Mouse (Mus musculus) right cerebral cortex, postnatal 25 days (tissue): ENCODE measurements at regions not wholly inside any gene's neighbourhood (a gene's known extent, or its start where the extent isn't known, plus 50 kb on each side); places are given as distances from the start of the nearest gene placed in this dataset.

Experiments used
- DNase-seq: peaks from one replicate; pipeline ENCODE4 v3.0.0; 2022

- no peak for DNase-seq
Observed at GRCm38 (mm10) chr3:70384235-70384634, 376.8 kb downstream of the Otol1 start.

GRCm38 (mm10) chr3:70385961-70386360 is 378.5 kb downstream of the Otol1 start:
- DNase-seq: no peak

DNA sequence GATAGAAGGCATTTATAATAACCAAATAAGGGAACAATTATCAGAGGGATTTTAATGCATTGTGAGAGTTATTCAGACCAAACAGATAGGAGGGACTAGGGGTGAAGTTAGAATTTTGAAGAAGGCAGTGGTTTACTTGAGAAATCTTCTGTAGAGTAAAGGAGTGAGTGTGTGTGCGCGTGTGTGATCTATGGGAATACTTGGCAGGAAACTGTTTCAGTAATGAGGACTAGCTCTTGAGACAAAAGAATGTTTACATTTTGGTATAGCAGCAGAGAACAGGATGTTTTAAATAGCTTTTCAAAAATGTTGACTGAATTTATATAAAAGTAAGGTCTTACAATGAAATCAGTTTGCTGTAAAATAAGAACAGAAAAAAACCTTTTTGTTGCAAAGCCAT is 393.8 kb downstream of the Otol1 start:
- DNase-seq: no peak

GRCm38 (mm10) chr3:70406571-70406970 is 399.2 kb downstream of the Otol1 start:
- DNase-seq: no peak

- no peak for DNase-seq
Observed at GRCm38 (mm10) chr3:70418273-70418672, 410.9 kb downstream of the Otol1 start.

DNA sequence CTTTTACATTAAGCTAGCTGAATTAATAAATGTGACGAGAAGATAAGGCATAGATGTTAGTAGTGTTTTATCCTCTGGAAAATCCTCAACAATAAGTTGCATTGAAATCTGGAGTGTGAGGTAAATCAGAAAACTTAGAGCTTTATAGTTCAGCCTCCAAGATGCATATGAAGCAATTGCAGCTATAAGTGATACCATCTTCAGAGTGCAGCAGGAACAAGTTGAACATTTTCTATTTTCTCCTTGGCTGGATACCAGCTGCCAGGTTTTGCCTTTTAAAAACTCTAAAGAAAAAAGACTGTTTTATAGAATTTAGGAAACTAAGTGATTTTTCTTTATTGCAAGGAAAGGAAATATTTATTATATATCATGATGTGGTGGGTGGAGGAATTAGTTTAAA is 414.6 kb downstream of the Otol1 start:
- no peak for DNase-seq

DNA sequence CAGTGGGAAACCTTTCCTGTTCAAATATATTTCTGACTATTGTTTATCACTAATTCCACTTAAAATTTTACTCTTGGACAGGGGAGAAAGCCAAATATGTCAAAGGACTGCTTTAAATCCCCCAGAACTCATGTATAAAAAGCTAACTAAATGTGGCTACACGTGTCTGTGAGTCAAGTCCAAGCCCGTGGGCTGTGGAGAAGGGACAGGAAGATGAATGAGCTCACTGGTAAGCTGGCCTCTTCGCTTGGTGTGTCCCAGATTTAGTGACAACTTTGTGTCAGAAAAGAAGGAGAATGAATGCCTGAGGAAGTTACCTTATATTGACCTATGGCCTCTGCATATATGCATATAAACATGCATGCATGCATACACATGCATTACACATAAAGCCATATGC is 415.3 kb downstream of the Otol1 start:
- DNase-seq: no peak

DNA sequence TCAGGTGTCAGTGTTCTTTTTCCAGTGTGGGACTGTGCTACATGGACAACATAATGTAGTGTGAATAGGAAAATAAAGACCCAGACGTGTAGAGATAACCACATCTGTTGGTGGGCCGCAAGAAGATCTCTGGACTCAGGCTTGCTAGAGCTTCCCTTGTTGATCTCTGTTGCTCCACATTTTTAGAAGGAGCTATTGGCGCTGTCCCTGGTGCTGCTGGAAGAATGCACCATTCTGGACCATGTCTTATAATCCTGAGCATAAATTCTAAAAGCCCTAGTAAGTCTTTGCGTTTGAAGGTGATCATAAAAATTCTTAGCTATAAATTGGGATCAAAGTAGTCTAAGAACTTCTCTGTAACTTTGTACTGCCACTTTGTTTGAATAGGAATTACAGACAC is 429.3 kb downstream of the Otol1 start:
- DNase-seq: no peak

DNA sequence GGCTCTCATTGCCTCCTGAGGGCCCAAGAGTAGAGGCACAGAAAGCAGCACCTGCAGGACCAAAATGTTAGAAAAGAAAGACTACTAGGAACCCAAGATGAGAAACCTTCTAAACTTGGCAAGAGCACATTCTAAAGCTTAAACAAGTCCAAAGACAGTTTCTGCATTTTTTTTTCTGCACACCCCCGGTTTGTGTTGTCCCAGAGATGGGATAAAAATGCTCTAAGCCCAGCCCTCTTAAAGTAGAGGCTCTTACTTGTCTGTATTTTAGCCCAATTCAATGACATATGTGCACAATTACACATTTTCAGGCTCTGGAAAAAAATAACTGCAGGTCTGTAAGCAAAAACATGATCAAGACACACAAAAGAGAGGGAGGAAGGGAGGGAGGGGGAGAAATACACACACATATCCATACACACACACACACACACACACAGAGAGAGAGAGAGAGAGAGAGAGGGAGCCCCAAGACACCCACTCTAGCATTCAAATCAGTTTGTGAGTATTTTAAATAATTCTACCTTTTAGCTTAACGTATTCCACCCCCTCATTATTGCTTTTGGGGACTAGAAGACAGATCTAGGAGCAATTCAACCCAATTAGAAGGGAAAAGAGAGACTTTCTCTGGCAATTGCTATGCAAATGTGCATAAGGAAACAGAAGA is 449.9 kb downstream of the Otol1 start:
- no peak for DNase-seq

DNA sequence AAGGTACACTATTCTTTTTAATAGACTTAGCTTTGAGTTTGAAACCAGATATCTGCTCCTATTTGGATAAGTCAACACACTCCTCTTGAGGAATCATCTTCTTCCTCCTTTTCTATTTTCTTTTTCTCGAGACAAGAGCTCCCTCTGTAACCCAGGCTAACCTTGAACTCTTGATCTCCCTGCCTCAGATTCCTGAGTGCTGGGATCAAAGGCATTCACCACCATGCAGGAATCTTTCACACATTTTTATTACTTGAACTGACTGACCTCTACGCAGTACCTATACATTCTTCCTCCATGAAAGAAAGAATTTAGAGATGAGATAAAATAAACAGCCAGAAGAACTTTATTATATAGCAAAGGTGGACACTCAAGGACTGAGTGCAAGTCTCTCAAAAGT is 453.4 kb downstream of the Otol1 start:
- no peak for DNase-seq

- DNase-seq: no peak
Observed at GRCm38 (mm10) chr3:70463221-70463620, 455.8 kb downstream of the Otol1 start.

DNA sequence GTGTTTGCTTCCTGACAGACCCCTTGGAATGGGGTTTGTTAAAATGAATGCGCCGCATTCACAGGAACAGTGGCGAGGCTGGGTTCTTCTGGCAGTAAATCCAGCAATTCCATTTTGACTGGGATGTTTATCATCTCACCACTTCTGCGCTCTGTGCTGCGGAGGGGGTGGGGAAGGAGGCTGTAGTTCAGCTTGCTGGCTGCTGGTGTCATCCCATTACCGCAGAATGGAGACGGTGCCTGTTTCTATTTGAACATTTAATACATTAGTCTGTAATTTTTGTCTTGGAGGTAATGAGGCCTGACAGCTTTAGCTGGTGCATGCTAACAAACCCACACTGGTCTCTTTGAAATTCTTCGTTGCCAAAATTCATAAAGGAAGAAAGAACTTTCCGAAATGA is 475.1 kb downstream of the Otol1 start:
- DNase-seq: peak; percentile 44

DNA sequence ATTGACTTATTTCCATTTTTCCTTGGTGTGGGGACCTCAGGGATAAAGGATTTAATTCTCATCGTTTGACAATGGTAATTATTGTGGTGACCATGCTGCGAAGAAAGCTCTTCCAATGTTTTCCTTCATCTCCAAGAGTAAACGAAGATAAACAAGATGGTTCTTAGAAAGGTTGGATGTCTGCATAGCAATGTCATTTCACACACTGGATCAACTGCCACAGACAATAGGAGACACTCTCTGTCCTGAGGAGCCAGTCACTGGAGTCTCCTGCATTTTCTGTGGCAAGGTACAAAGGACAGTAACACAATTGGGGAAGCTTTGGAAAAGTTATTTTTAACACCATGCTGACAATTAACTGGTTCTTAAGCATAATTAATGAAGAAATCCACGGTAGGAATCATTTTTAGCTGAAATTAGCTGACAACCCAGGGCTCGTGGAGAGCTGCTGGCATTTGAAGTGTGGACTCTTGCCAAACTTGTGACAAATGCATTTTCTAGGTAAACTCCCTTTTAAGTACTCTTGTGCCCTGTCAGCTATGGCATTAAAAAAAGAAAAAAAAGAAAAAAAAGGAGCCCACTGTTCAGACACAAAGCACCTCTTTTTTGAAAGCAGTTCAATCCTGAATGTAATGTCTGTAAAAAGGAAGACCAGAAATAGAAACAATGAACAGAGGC is 475.8 kb downstream of the Otol1 start:
- DNase-seq: no peak

- no peak for DNase-seq
Observed at GRCm38 (mm10) chr3:70496431-70496830, 489.0 kb downstream of the Otol1 start.

GRCm38 (mm10) chr3:70500245-70500858 is 492.9 kb downstream of the Otol1 start:
- DNase-seq: no peak

- no peak for DNase-seq
Observed at GRCm38 (mm10) chr3:70500991-70501961, 493.9 kb downstream of the Otol1 start.

- no peak for DNase-seq
Observed at GRCm38 (mm10) chr3:70533593-70534321, 526.3 kb downstream of the Otol1 start.

DNA sequence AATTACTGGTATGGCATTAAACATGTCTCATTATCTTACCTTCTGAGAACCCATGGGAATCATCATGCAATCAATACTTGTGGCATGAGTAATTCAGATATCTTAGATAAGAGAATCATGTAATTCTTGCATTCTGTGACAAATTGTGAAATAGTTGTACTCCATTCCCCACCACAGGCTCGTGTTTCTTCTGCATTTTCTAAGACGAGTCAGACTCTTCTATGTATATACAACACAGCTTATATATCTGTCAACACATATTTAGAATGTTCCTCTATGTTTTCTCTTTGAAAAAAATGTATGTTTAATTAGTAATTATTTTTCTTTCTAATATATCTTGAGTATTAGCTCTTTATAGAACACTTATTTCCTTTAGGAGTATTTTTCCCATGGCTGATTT is 527.7 kb downstream of the Otol1 start:
- DNase-seq: no peak

GRCm38 (mm10) chr3:70543911-70544310 is 536.5 kb downstream of the Otol1 start:
- no peak for DNase-seq

GRCm38 (mm10) chr3:70557821-70558220 is 550.4 kb downstream of the Otol1 start:
- no peak for DNase-seq

DNA sequence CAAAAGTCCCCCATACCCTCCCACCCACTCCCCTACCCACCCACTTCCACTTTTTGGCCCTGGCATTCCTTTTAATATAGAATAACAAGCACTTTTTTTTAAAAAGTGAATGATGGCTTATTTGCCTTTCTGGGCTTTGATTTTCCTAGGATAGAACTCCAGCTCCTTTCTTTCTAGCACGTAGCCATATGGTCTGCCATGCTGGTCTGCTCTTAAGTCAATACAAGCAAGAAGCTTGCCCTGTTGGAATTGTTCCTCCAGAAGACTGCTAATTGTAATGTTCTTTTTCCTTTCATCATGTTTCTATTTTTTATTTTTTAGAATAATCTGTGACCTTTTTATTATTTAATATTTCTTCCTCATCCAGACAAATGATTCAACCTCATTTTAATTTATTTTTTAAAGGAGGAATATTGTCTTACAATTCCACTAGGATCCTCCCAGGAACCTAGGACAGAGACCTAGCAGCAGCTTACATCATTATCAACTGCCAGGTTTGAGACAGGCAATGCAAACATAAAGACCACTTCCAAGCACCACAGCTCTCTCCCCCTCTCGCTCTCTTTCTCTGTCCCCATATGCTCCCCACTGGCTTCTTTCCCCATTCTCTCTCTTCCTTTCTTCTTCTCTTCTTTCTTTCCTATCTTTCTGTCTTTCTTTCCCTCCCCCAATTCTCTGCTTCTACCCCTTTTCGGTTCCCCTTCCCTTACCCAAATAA is 558.9 kb downstream of the Otol1 start:
- no peak for DNase-seq

GRCm38 (mm10) chr3:70594785-70595184 is 587.4 kb downstream of the Otol1 start:
- DNase-seq: no peak
